Mouse (Mus musculus): ENCODE measurements around the gene Gm21988. TPM values are rescaled to one million over a fixed set of nuclear protein-coding genes. Genes with fewer than 3 reads are reported as not detected.

The Gm21988 gene
- polyA plus RNA-seq, 1 experiment from 2014 or later: 2.6 TPM

- Histone ChIP-seq H3K36me3 (ENCODE audit: inconsistent target) (no peaks in the 10 kb centered on the region), H3K79me2 (ENCODE audit: inconsistent target) (no peaks in the 10 kb centered on the region), H3K4me3 (ENCODE audit: inconsistent target) (no peak overlapping the region), H3K27ac (peak overlapping the region; percentile 25)
- 8% methylated on average over 3 of the region's 3 CpGs for WGBS (ENCODE audit: missing documents)
These were observed 41.3 kb downstream of the Gm21988 start for GRCm38 (mm10) chr11:70198332-70198731.

- no peaks in the 10 kb centered on the region for H3K79me2 ChIP-seq (ENCODE audit: inconsistent target)
- WGBS (ENCODE audit: missing documents): 75% methylated on average over 11 of the region's 11 CpGs
- H3K27ac ChIP-seq: no peak overlapping the region
- H3K4me3 ChIP-seq (ENCODE audit: inconsistent target): no peak overlapping the region
- H3K36me3 ChIP-seq (ENCODE audit: inconsistent target): no peaks in the 10 kb centered on the region
These were observed 46.0 kb downstream of the Gm21988 start for GRCm38 (mm10) chr11:70193354-70194285.

- H3K79me2 ChIP-seq (ENCODE audit: inconsistent target): no peaks in the 10 kb centered on the region
- no peak overlapping the region for H3K4me3 ChIP-seq (ENCODE audit: inconsistent target)
- 75% methylated on average over 4 of the region's 4 CpGs for WGBS (ENCODE audit: missing documents)
- no peak overlapping the region for H3K27ac ChIP-seq
- no peaks in the 10 kb centered on the region for H3K36me3 ChIP-seq (ENCODE audit: inconsistent target)
These were observed 47.5 kb downstream of the Gm21988 start for GRCm38 (mm10) chr11:70192157-70192556.

GRCm38 (mm10) chr11:70191188-70191587 lies 48.4 kb downstream of the Gm21988 start:
- Histone ChIP-seq H3K36me3 (ENCODE audit: inconsistent target) (no peaks in the 10 kb centered on the region), H3K27ac (peak overlapping the region; percentile 12; the same call in 1 of the 2 replicates), H3K4me3 (ENCODE audit: inconsistent target) (no peak overlapping the region), H3K79me2 (ENCODE audit: inconsistent target) (no peaks in the 10 kb centered on the region)
- WGBS (ENCODE audit: missing documents): 82% methylated on average over 6 of the region's 6 CpGs

- Histone ChIP-seq H3K79me2 (ENCODE audit: inconsistent target) (no peaks in the 10 kb centered on the region), H3K27ac (no peak overlapping the region), H3K4me3 (ENCODE audit: inconsistent target) (no peak overlapping the region), H3K36me3 (ENCODE audit: inconsistent target) (no peaks in the 10 kb centered on the region)
- 93% methylated on average over 28 of the region's 28 CpGs for WGBS (ENCODE audit: missing documents)
These were observed 50.1 kb downstream of the Gm21988 start for GRCm38 (mm10) chr11:70189319-70190134.

Other genes with a start within 250 kb of the Gm21988 start
- 791 to 1,264 TPM (median 1,032 TPM) in 3 replicates for gene Gabarap, start 248.7 kb downstream of the Gm21988 start, polyA plus RNA-seq (2018)
- 62.4 to 122 TPM (median 77.3 TPM) in 3 replicates for gene Phf23, start 244.1 kb downstream of the Gm21988 start, polyA plus RNA-seq (2018)
- 10.8 to 21.7 TPM (median 11.8 TPM) in 3 replicates for gene Dvl2, start 239.2 kb downstream of the Gm21988 start, polyA plus RNA-seq (2018)
- gene Acadvl, start 224.4 kb downstream of the Gm21988 start, polyA plus RNA-seq (2018): 31.8 to 39.7 TPM (median 37.2 TPM) in 3 replicates
- 4.4 to 6.6 TPM (median 4.6 TPM) in 3 replicates for gene Dlg4, start 222.9 kb downstream of the Gm21988 start, polyA plus RNA-seq (2018)
- not detected in 3 replicates for gene Asgr1, start 185.7 kb downstream of the Gm21988 start, polyA plus RNA-seq (2018)
- 1.5 to 3.4 TPM in 2 of 3 replicates, not detected in the other for gene Asgr2, start 147.2 kb downstream of the Gm21988 start, polyA plus RNA-seq (2018)
- 1.6 to 5.1 TPM (median 3.1 TPM) in 3 replicates for gene Mgl2, start 109.5 kb downstream of the Gm21988 start, polyA plus RNA-seq (2018)
- 10.4 to 103 TPM (median 37.8 TPM) in 3 replicates for gene Clec10a, start 83.6 kb downstream of the Gm21988 start, polyA plus RNA-seq (2018)
- gene Slc16a11, start 27.1 kb downstream of the Gm21988 start, polyA plus RNA-seq (2018): not detected in 3 replicates
- 7.4 to 12.5 TPM (median 10.7 TPM) in 3 replicates for gene Slc16a13, start 18.8 kb downstream of the Gm21988 start, polyA plus RNA-seq (2018)
- gene Bcl6b, start 10.0 kb downstream of the Gm21988 start, polyA plus RNA-seq (2018): 0.14 TPM in 1 of 3 replicates, not detected in the others
- 55.0 to 61.6 TPM (median 59.2 TPM) in 3 replicates for gene 0610010K14Rik, start 1.9 kb downstream of the Gm21988 start, polyA plus RNA-seq (2018)
- gene Rnasek, start within 50 bp of the Gm21988 start, polyA plus RNA-seq (2018): 534 to 573 TPM (median 562 TPM) in 3 replicates
- 0.09 to 0.95 TPM (median 0.17 TPM) in 3 replicates for gene Alox12, start 15.5 kb upstream of the Gm21988 start, polyA plus RNA-seq (2018)
- gene Alox12e, start 82.8 kb upstream of the Gm21988 start, polyA plus RNA-seq (2018): not detected in 3 replicates
- not detected in 3 replicates for gene Alox15, start 112.2 kb upstream of the Gm21988 start, polyA plus RNA-seq (2018)
- 16.8 to 21.8 TPM (median 20.3 TPM) in 3 replicates for gene Pelp1, start 170.2 kb upstream of the Gm21988 start, polyA plus RNA-seq (2018)
- 230 to 319 TPM (median 312 TPM) in 3 replicates for gene Arrb2, start 192.8 kb upstream of the Gm21988 start, polyA plus RNA-seq (2018)
- gene Med11, start 212.1 kb upstream of the Gm21988 start, polyA plus RNA-seq (2018): 29.8 to 44.9 TPM (median 39.4 TPM) in 3 replicates
- gene Zmynd15, start 219.6 kb upstream of the Gm21988 start, polyA plus RNA-seq (2018): 2.4 to 5.2 TPM (median 4.4 TPM) in 3 replicates
- gene Cxcl16, start 220.2 kb upstream of the Gm21988 start, polyA plus RNA-seq (2018): 84.4 to 133 TPM (median 111 TPM) in 3 replicates

Data from macrophage (primary cell).